Mouse (Mus musculus): Measurements from ENCODE around the gene Dgkz. TPM values are rescaled to one million over a fixed set of nuclear protein-coding genes. Genes with fewer than 3 reads are reported as not detected.
A peak's percentile ranks its signal among the peaks of the same experiment; 100 is the strongest.

The Dgkz gene
- polyA plus RNA-seq, 1 experiment from 2014 or later, result 36.3 TPM

GRCm38 (mm10) chr2:91989750-91990149 is 14.1 kb upstream of the Dgkz start:
- no peak for ATAC-seq (ENCODE audit: insufficient number of reproducible peaks, low FRiP score, low TSS enrichment, low read depth)
- no peak overlapping the region for H3K27ac ChIP-seq (replicated peaks)
- H3K4me2 ChIP-seq (replicated peaks), result no peak overlapping the region
- no peaks in the 10 kb centered on the region for H3K9me3 ChIP-seq (replicated peaks)
- H3K9ac ChIP-seq, result no peak overlapping the region
- H3K36me3 ChIP-seq, result peaks cover 54% of the 10 kb centered on the region
- no peak overlapping the region for H3K4me3 ChIP-seq (replicated peaks)
- peaks cover 6% of the 10 kb centered on the region for H3K4me1 ChIP-seq
- peaks cover 5% of the 10 kb centered on the region; the same call in 1 of the 2 replicates for H3K27me3 ChIP-seq

- H3K27ac ChIP-seq (replicated peaks), result no peak overlapping the region
- no peak overlapping the region for H3K9ac ChIP-seq
- no peak overlapping the region for H3K4me2 ChIP-seq (replicated peaks)
- WGBS, result 2% methylated on average over 3 of the region's 3 CpGs
- no peak for ATAC-seq (ENCODE audit: insufficient number of reproducible peaks, low FRiP score, low TSS enrichment, low read depth)
- peaks cover 54% of the 10 kb centered on the region for H3K36me3 ChIP-seq
- H3K4me3 ChIP-seq (replicated peaks), result no peak overlapping the region
- no peaks in the 10 kb centered on the region for H3K9me3 ChIP-seq (replicated peaks)
- H3K27me3 ChIP-seq, result peaks cover 5% of the 10 kb centered on the region; the same call in 1 of the 2 replicates
- peaks cover 14% of the 10 kb centered on the region for H3K4me1 ChIP-seq
Measured at GRCm38 (mm10) chr2:91987542-91987941, 11.9 kb upstream of the Dgkz start.

- ATAC-seq (ENCODE audit: insufficient number of reproducible peaks, low FRiP score, low TSS enrichment, low read depth), result no peak
- 12% methylated on average over 5 of the region's 5 CpGs for WGBS
Measured at GRCm38 (mm10) chr2:91986071-91986470, 10.4 kb upstream of the Dgkz start.

GRCm38 (mm10) chr2:91984906-91985525 is 9.4 kb upstream of the Dgkz start:
- peak overlapping the region; percentile 58 for H3K27ac ChIP-seq (replicated peaks)
- WGBS, result 36% methylated on average over 9 of the region's 9 CpGs
- H3K27me3 ChIP-seq, result peaks cover 5% of the 10 kb centered on the region; the same call in 1 of the 2 replicates
- no peak overlapping the region for H3K4me2 ChIP-seq (replicated peaks)
- H3K4me3 ChIP-seq (replicated peaks), result no peak overlapping the region
- peak; percentile 3; the same call in 1 of the 2 replicates for ATAC-seq (ENCODE audit: insufficient number of reproducible peaks, low FRiP score, low TSS enrichment, low read depth)
- H3K36me3 ChIP-seq, result peaks cover 33% of the 10 kb centered on the region
- peaks cover 18% of the 10 kb centered on the region for H3K4me1 ChIP-seq
- no peak overlapping the region for H3K9ac ChIP-seq
- H3K9me3 ChIP-seq (replicated peaks), result no peaks in the 10 kb centered on the region

More at GRCm38 (mm10) chr2:91986071-91986470, 10.4 kb upstream of the Dgkz start:
- Histone ChIP-seq H3K27me3 (peaks cover 5% of the 10 kb centered on the region; the same call in 1 of the 2 replicates), H3K9me3 (replicated peaks) (no peaks in the 10 kb centered on the region), H3K4me2 (replicated peaks) (no peak overlapping the region), H3K4me1 (peaks cover 14% of the 10 kb centered on the region), H3K27ac (replicated peaks) (no peak overlapping the region), H3K9ac (no peak overlapping the region), H3K36me3 (peaks cover 43% of the 10 kb centered on the region), H3K4me3 (replicated peaks) (no peak overlapping the region)

GRCm38 (mm10) chr2:91984439-91984838 is 8.8 kb upstream of the Dgkz start:
- no peak overlapping the region for H3K4me3 ChIP-seq (replicated peaks)
- peak overlapping the region; percentile 52 for H3K27ac ChIP-seq (replicated peaks)
- no peaks in the 10 kb centered on the region for H3K9me3 ChIP-seq (replicated peaks)
- no peak overlapping the region for H3K9ac ChIP-seq
- peaks cover 18% of the 10 kb centered on the region for H3K4me1 ChIP-seq
- H3K4me2 ChIP-seq (replicated peaks), result peak overlapping the region; percentile 33
- WGBS, result 7% methylated on average over 9 of the region's 13 CpGs
- peaks cover 27% of the 10 kb centered on the region; the same call in 1 of the 2 replicates for H3K36me3 ChIP-seq
- peak; percentile 69 for ATAC-seq (ENCODE audit: insufficient number of reproducible peaks, low FRiP score, low TSS enrichment, low read depth)
- H3K27me3 ChIP-seq, result peaks cover 5% of the 10 kb centered on the region; the same call in 1 of the 2 replicates

- H3K27me3 ChIP-seq, result peaks cover 17% of the 10 kb centered on the region
- no peak overlapping the region for H3K9ac ChIP-seq
- ATAC-seq (ENCODE audit: insufficient number of reproducible peaks, low FRiP score, low TSS enrichment, low read depth), result no peak
- H3K4me1 ChIP-seq, result peaks cover 32% of the 10 kb centered on the region
- H3K4me2 ChIP-seq (replicated peaks), result no peak overlapping the region
- H3K4me3 ChIP-seq (replicated peaks), result no peak overlapping the region
- H3K9me3 ChIP-seq (replicated peaks), result no peaks in the 10 kb centered on the region
- H3K36me3 ChIP-seq, result peaks cover 13% of the 10 kb centered on the region; the same call in 1 of the 2 replicates
- H3K27ac ChIP-seq (replicated peaks), result no peak overlapping the region
- 45% methylated on average over 5 of the region's 5 CpGs for WGBS
Measured at GRCm38 (mm10) chr2:91980830-91981229, 5.2 kb upstream of the Dgkz start.

- Histone ChIP-seq H3K27me3 (peaks cover 23% of the 10 kb centered on the region), H3K36me3 (peaks cover 10% of the 10 kb centered on the region; the same call in 1 of the 2 replicates), H3K27ac (replicated peaks) (no peak overlapping the region), H3K9me3 (replicated peaks) (no peaks in the 10 kb centered on the region), H3K9ac (no peak overlapping the region), H3K4me2 (replicated peaks) (no peak overlapping the region), H3K4me1 (peaks cover 36% of the 10 kb centered on the region), H3K4me3 (replicated peaks) (no peak overlapping the region)
- no peak for ATAC-seq (ENCODE audit: insufficient number of reproducible peaks, low FRiP score, low TSS enrichment, low read depth)
- 14% methylated on average over 4 of the region's 4 CpGs for WGBS
Measured at GRCm38 (mm10) chr2:91980245-91980644, 4.6 kb upstream of the Dgkz start.

- ATAC-seq (ENCODE audit: insufficient number of reproducible peaks, low FRiP score, low TSS enrichment, low read depth), result peak; percentile 18; the same call in 1 of the 2 replicates
- WGBS, result 20% methylated on average over 2 of the region's 2 CpGs
- peaks cover 37% of the 10 kb centered on the region for H3K27me3 ChIP-seq
Measured at GRCm38 (mm10) chr2:91978547-91978946, 2.9 kb upstream of the Dgkz start.

GRCm38 (mm10) chr2:91977960-91978359 is 2.3 kb upstream of the Dgkz start:
- no peak overlapping the region for H3K9ac ChIP-seq
- no peak for ATAC-seq (ENCODE audit: insufficient number of reproducible peaks, low FRiP score, low TSS enrichment, low read depth)
- 73% methylated on average over 4 of the region's 4 CpGs for WGBS
- no peak overlapping the region for H3K4me2 ChIP-seq (replicated peaks)
- H3K4me3 ChIP-seq (replicated peaks), result no peak overlapping the region
- H3K4me1 ChIP-seq, result peaks cover 24% of the 10 kb centered on the region
- H3K27ac ChIP-seq (replicated peaks), result peak overlapping the region; percentile 30; the same call in 1 of the 2 replicates
- no peaks in the 10 kb centered on the region for H3K9me3 ChIP-seq (replicated peaks)
- H3K36me3 ChIP-seq, result peaks cover 5% of the 10 kb centered on the region; the same call in 1 of the 2 replicates
- peaks cover 37% of the 10 kb centered on the region for H3K27me3 ChIP-seq

More at GRCm38 (mm10) chr2:91978547-91978946, 2.9 kb upstream of the Dgkz start:
- H3K9ac ChIP-seq, result no peak overlapping the region
- no peaks in the 10 kb centered on the region for H3K9me3 ChIP-seq (replicated peaks)
- H3K27ac ChIP-seq (replicated peaks), result peak overlapping the region; percentile 30; the same call in 1 of the 2 replicates
- H3K4me1 ChIP-seq, result peaks cover 24% of the 10 kb centered on the region
- H3K4me2 ChIP-seq (replicated peaks), result no peak overlapping the region
- H3K4me3 ChIP-seq (replicated peaks), result no peak overlapping the region
- peaks cover 8% of the 10 kb centered on the region; the same call in 1 of the 2 replicates for H3K36me3 ChIP-seq

- H3K4me1 ChIP-seq, result peaks cover 35% of the 10 kb centered on the region
- no peak overlapping the region for H3K4me3 ChIP-seq (replicated peaks)
- no peak overlapping the region for H3K27ac ChIP-seq (replicated peaks)
- 39% methylated on average over 7 of the region's 7 CpGs for WGBS
- no peak for ATAC-seq (ENCODE audit: insufficient number of reproducible peaks, low FRiP score, low TSS enrichment, low read depth)
- H3K27me3 ChIP-seq, result peaks cover 37% of the 10 kb centered on the region
- H3K36me3 ChIP-seq, result no peaks in the 10 kb centered on the region
- H3K4me2 ChIP-seq (replicated peaks), result no peak overlapping the region
- no peak overlapping the region for H3K9ac ChIP-seq
- H3K9me3 ChIP-seq (replicated peaks), result no peaks in the 10 kb centered on the region
Measured at GRCm38 (mm10) chr2:91973416-91974135, 2.1 kb downstream of the Dgkz start.

- Histone ChIP-seq H3K4me1 (peaks cover 36% of the 10 kb centered on the region), H3K27ac (replicated peaks) (peak overlapping the region; percentile 84), H3K9ac (no peak overlapping the region), H3K27me3 (peaks cover 33% of the 10 kb centered on the region), H3K9me3 (replicated peaks) (no peaks in the 10 kb centered on the region), H3K4me3 (replicated peaks) (no peak overlapping the region), H3K4me2 (replicated peaks) (no peak overlapping the region), H3K36me3 (no peaks in the 10 kb centered on the region)
- no peak for ATAC-seq (ENCODE audit: insufficient number of reproducible peaks, low FRiP score, low TSS enrichment, low read depth)
- WGBS, result 32% methylated on average over 13 of the region's 13 CpGs
Measured at GRCm38 (mm10) chr2:91972121-91972566, 3.5 kb downstream of the Dgkz start.
